Mouse (Mus musculus) small intestine, adult 2 months (tissue): ENCODE results near the gene Cntfr.

ENCODE experiments used
- CTCF ChIP-seq: fragments of 200-500 bp; IDR thresholded peaks from 2 replicates; pipeline ENCODE4 v1.5.1; 2012; ENCODE audit warnings: low read depth, mild to moderate bottlenecking, control low read depth, inconsistent platforms, low read length, moderate library complexity, mixed read lengths; ENCODE audit not compliant: insufficient replicate concordance, insufficient read length; ENCODE audit errors: extremely low read depth
- POLR2A ChIP-seq: fragments of 200-500 bp; IDR thresholded peaks from 2 replicates; pipeline ENCODE4 v1.6.1; 2012; ENCODE audit warnings: low read depth, mild to moderate bottlenecking, control low read depth, inconsistent platforms, low read length, moderate library complexity

DNA sequence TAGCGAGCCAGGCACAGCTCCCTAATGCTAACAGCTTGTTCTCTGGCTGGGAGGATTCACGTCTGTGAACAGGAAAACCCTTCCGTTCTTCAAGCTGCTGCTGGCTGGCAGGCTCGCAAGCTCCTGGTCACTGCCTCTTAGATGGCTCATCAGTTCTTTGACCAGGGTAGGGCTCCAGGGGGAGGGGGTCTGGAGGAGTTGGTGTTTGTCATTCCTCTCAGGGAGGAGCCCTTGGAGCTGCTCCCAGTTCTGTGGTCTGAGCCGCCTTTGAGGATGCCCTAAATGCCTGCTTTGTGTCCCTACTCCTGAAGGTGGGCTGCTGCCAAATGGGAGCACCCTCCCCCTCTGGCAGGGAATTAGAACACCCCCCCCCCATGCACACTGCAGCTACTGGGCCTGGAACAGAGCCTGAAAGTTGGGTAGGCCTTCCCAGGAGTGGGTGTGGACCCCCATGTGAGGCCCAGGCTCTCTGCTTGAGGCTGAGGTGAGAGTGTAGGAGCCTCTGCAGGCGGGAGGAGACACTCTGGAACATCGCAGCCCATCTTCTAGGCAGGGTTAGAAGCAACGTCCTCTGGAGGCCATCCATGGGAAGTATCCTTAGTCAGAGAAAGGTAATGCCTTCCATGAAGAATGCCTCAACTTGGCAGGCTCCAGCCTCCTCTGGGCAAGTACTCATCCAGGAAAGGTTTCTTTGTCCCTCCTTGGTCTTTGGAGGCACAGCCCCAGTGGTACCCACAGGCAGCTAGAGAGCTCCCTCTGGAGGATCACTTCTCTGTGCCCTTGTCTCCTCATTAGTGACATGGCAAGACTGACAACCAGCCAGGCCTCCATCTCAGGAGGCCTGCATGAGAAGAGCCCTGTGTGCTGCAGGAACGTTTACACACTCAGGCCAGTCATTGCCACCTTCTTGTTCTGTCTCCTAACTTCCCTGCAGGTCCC lies 81.0 kb downstream of the Cntfr start:
- TF ChIP-seq POLR2A = no peak
- no peak for TF ChIP-seq CTCF
